Mouse (Mus musculus) spleen, adult 2 months (tissue): ENCODE data around the gene Olfr1373. TPM values are rescaled to one million over a fixed set of nuclear protein-coding genes. Genes with fewer than 3 reads are reported as not detected.

ENCODE experiments used
- DNase-seq, 2 experiments: peaks; one replicate each; pipeline versions ENCODE4 v3.0.0 to v3.0.0-alpha.2; 2012 to 2021; ENCODE audit warnings: low spot score in 2 of 2, low read depth in 1 of 2
- H3K27ac ChIP-seq: fragments of 200-500 bp; 2 replicates; pipeline ENCODE4 v1.5.1; 2012; ENCODE audit warnings: low read length, inconsistent platforms; ENCODE audit not compliant: insufficient read depth
- H3K27me3 ChIP-seq: fragments of 200-500 bp; 2 replicates; pipeline ENCODE4 v1.6.1; 2012; ENCODE audit warnings: mild to moderate bottlenecking, moderate library complexity, low read length, inconsistent platforms; ENCODE audit not compliant: control insufficient read depth, insufficient read depth
- H3K36me3 ChIP-seq: fragments of 200-500 bp; 2 replicates; pipeline ENCODE4 v1.6.1; 2012; ENCODE audit warnings: mild to moderate bottlenecking, low read length, inconsistent platforms; ENCODE audit not compliant: control insufficient read depth, insufficient read depth
- H3K4me1 ChIP-seq: fragments of 200-500 bp; 2 replicates; pipeline ENCODE4 v1.6.1; 2011; ENCODE audit warnings: inconsistent platforms; ENCODE audit not compliant: control insufficient read depth, insufficient read depth, insufficient read length
- H3K4me3 ChIP-seq: fragments of 200-500 bp; 2 replicates; pipeline ENCODE4 v1.5.1; 2011; ENCODE audit warnings: mild to moderate bottlenecking, inconsistent platforms; ENCODE audit not compliant: insufficient read depth, insufficient read length; ENCODE audit errors: extremely low read depth
- CTCF ChIP-seq: fragments of 200-500 bp; IDR thresholded peaks from 2 replicates; pipeline ENCODE4 v1.5.1; 2011; ENCODE audit warnings: mild to moderate bottlenecking, inconsistent platforms; ENCODE audit not compliant: insufficient read depth, insufficient read length, insufficient replicate concordance; ENCODE audit errors: extremely low read depth
- POLR2A ChIP-seq: fragments of 200-500 bp; IDR thresholded peaks from 2 replicates; pipeline ENCODE4 v1.6.1; 2011; ENCODE audit warnings: low read depth, low read length, inconsistent platforms
- WGBS: fragments of 180-500 bp; shearing (Covaris S2); methylation state at CpG from one replicate; pipeline ENCODE4 v1.1.7; 2018; 5-methylcytosine and 5-hydroxymethylcytosine counted together
- polyA plus RNA-seq: library from polyadenylated mRNA; depleted of rRNA; stranded (reverse); fragments of >200 nt; gene quantifications from 2 replicates; pipeline ENCODE4 v1.2.3, GENCODE M21; 2012

The Olfr1373 gene
- polyA plus RNA-seq, 1 experiment: not detected

GRCm38 (mm10) chr11:52106037-52106436 is 39.3 kb downstream of the Olfr1373 start:
- no peaks in the 10 kb centered on the region for H3K27me3 ChIP-seq
- WGBS: 89% methylated on average over 2 of the region's 2 CpGs
- H3K4me3 ChIP-seq: no peak overlapping the region
- H3K36me3 ChIP-seq: no peaks in the 10 kb centered on the region
- TF ChIP-seq POLR2A (no peak), CTCF (no peak)
- H3K4me1 ChIP-seq: peaks cover 22% of the 10 kb centered on the region
- no peak for DNase-seq
- H3K27ac ChIP-seq: no peak overlapping the region

GRCm38 (mm10) chr11:52105503-52105902 is 39.8 kb downstream of the Olfr1373 start:
- H3K27ac ChIP-seq: no peak overlapping the region
- H3K27me3 ChIP-seq: no peaks in the 10 kb centered on the region
- H3K4me3 ChIP-seq: no peak overlapping the region
- DNase-seq: no peak
- TF ChIP-seq CTCF: no peak
- no peak for TF ChIP-seq POLR2A
- peaks cover 26% of the 10 kb centered on the region for H3K4me1 ChIP-seq
- no peaks in the 10 kb centered on the region for H3K36me3 ChIP-seq

- no peak for DNase-seq
- TF ChIP-seq CTCF: no peak
- TF ChIP-seq POLR2A: no peak
- H3K4me3 ChIP-seq: no peak overlapping the region
- H3K27me3 ChIP-seq: no peaks in the 10 kb centered on the region
- H3K36me3 ChIP-seq: no peaks in the 10 kb centered on the region
- H3K27ac ChIP-seq: no peak overlapping the region
- 66% methylated on average over 4 of the region's 4 CpGs for WGBS
- H3K4me1 ChIP-seq: peaks cover 27% of the 10 kb centered on the region
Observed at GRCm38 (mm10) chr11:52102977-52103376, 42.4 kb downstream of the Olfr1373 start.

- Histone ChIP-seq H3K4me1 (peaks cover 19% of the 10 kb centered on the region), H3K36me3 (no peaks in the 10 kb centered on the region), H3K27me3 (no peaks in the 10 kb centered on the region), H3K27ac (peak overlapping the region; percentile 94; the same call in 1 of the 2 replicates), H3K4me3 (peak overlapping the region; percentile 90)
- 2% methylated on average over 7 of the region's 7 CpGs for WGBS
- DNase-seq: peak in 1 of 2 experiments; percentile 11
- TF ChIP-seq POLR2A: no peak
- TF ChIP-seq CTCF: no peak
Observed at GRCm38 (mm10) chr11:52099771-52100219, 45.5 kb downstream of the Olfr1373 start.

GRCm38 (mm10) chr11:52099031-52099761 is 46.1 kb downstream of the Olfr1373 start:
- no peaks in the 10 kb centered on the region for H3K27me3 ChIP-seq
- peak; percentile 22 to 57 for DNase-seq
- H3K4me1 ChIP-seq: peaks cover 17% of the 10 kb centered on the region
- H3K27ac ChIP-seq: peak overlapping the region; percentile 94
- WGBS: under 1% methylated on average over 66 of the region's 72 CpGs
- H3K4me3 ChIP-seq: peak overlapping the region; percentile 90
- H3K36me3 ChIP-seq: no peaks in the 10 kb centered on the region
- TF ChIP-seq POLR2A (no peak; the same call in 1 of the 2 replicates), CTCF (no peak)

- no peaks in the 10 kb centered on the region for H3K36me3 ChIP-seq
- peak; percentile 96 to 98 for DNase-seq
- peak within 1 kb of the TSS; percentile 94 for H3K27ac ChIP-seq
- WGBS: under 1% methylated on average over 53 of the region's 53 CpGs
- no peaks in the 10 kb centered on the region for H3K27me3 ChIP-seq
- H3K4me1 ChIP-seq: peaks cover 14% of the 10 kb centered on the region
- H3K4me3 ChIP-seq: peak within 1 kb of the TSS; percentile 90
- TF ChIP-seq POLR2A (peak; percentile 71; the same call in 1 of the 2 replicates), CTCF (0 out of 2 replicates have a peak, but pooled peaks have one; percentile 0)
Observed at GRCm38 (mm10) chr11:52098398-52098946, 46.9 kb downstream of the Olfr1373 start, which contains the start of gene Ppp2ca. TSS of gene Ppp2ca (plus strand) at chr11:52098681.

GRCm38 (mm10) chr11:52097596-52097995 is 47.7 kb downstream of the Olfr1373 start:
- Histone ChIP-seq H3K36me3 (no peaks in the 10 kb centered on the region), H3K4me1 (peaks cover 12% of the 10 kb centered on the region), H3K4me3 (no peak overlapping the region), H3K27me3 (no peaks in the 10 kb centered on the region), H3K27ac (no peak overlapping the region)
- 81% methylated on average over 2 of the region's 2 CpGs for WGBS
- TF ChIP-seq POLR2A (no peak), CTCF (no peak)
- no peak for DNase-seq
